In the genomic region with DNA sequence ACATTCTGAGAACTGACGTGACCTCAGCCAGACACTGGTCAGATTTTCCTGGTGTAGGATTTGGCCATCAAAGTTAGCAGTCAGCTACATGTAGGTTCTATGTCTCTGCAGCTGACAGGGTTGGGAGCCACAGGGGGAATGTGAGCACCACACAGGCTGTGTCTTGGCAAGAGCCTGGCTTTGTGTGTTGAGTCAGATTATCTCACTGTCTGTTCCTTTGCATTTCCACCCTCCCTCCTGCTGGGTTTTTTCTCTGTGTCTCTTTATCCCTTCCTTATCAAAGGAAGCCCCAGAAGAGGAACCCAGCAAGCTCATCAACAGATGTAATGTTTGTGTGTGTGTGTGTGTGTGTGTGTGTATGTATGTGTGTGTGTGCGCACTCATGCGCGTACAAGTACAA, we compare ENCODE assay signal across 21 mouse cellular contexts. TPM values are rescaled to one million over a fixed set of nuclear protein-coding genes. Genes with fewer than 3 reads are reported as not detected.
DNase-seq lines count a peak whose midpoint lies in the region; ATAC-seq and TF ChIP-seq lines count a peak whose summit lies in the region.
"Had no signal": no experiment of that assay in that cellular context is flagged by ENCODE, and none has a peak within 500 bp of the region (broad histone marks: within the 10 kb centered on the region; RNA-seq: fewer than 3 reads in every experiment).

No protein-coding gene starts in this region.

- H3K27me3 ChIP-seq in midbrain, embryonic 13.5 days: no peaks in the 10 kb centered on the region
- H3K27me3 ChIP-seq in midbrain, embryonic 10.5 days (ENCODE audit: low read depth, poor library complexity, severe bottlenecking): no peaks in the 10 kb centered on the region
- H3K27me3 ChIP-seq in forebrain, postnatal 0 days (ENCODE audit: insufficient read depth, low read length): no peaks in the 10 kb centered on the region
- H3K27me3 ChIP-seq: embryonic facial prominence, embryonic 15.5 days; liver, embryonic 13.5 days; neural tube, embryonic 15.5 days had no signal

- 69% methylated on average over 4 of the region's 4 CpGs for WGBS in midbrain, embryonic 13.5 days
- 87% methylated on average over 4 of the region's 4 CpGs for WGBS in midbrain, embryonic 10.5 days
- WGBS in forebrain, postnatal 0 days: 57% methylated on average over 4 of the region's 4 CpGs

- no peak overlapping the region for H3K4me2 ChIP-seq in midbrain, embryonic 13.5 days (replicated peaks)
- H3K4me2 ChIP-seq in forebrain, postnatal 0 days (ENCODE audit: low read depth): no peak overlapping the region
- H3K4me2 ChIP-seq: embryonic facial prominence, embryonic 15.5 days; liver, embryonic 13.5 days; neural tube, embryonic 15.5 days had no signal

- peaks cover 10% of the 10 kb centered on the region for H3K4me1 ChIP-seq in midbrain, embryonic 13.5 days (replicated peaks)
- H3K4me1 ChIP-seq in midbrain, embryonic 10.5 days: peaks cover 11% of the 10 kb centered on the region
- no peaks in the 10 kb centered on the region for H3K4me1 ChIP-seq in forebrain, postnatal 0 days (ENCODE audit: insufficient read depth)
- H3K4me1 ChIP-seq: embryonic facial prominence, embryonic 15.5 days; heart, embryonic 10.5 days; liver, embryonic 13.5 days had no signal

- no peak for TF ChIP-seq CTCF in forebrain, postnatal 0 days (IDR thresholded peaks at IDR 0.05; ENCODE audit: low read depth)

- DNase-seq in cerebellum, postnatal 10 days: peak; percentile 34 to 42
- DNase-seq in cerebellum, postnatal 36 days: no peak
- peak; percentile 25 for DNase-seq in heart, postnatal 4 days
- DNase-seq in heart, adult 8-10 months (ENCODE audit: low spot score): no peak
- no peak for DNase-seq in midbrain, embryonic 10.5 days (ENCODE audit: low spot score)
- peak; percentile 31 for DNase-seq in forebrain, postnatal 0 days
- no peak for DNase-seq in adipocyte (ENCODE audit: low spot score)
- DNase-seq: adrenal gland, postnatal 25 days; cerebellum, adult 9-10 months; embryo, embryonic 11 days; gastrocnemius, postnatal 10 days; layer of hippocampus, postnatal 36 days; liver, embryonic 13.5 days; lung, postnatal 14 days; right cerebral cortex, postnatal 4 days; thymus, postnatal 36 days had no signal

- no peaks in the 10 kb centered on the region for H3K9me3 ChIP-seq in midbrain, embryonic 13.5 days
- H3K9me3 ChIP-seq in midbrain, embryonic 10.5 days (replicated peaks): no peaks in the 10 kb centered on the region
- H3K9me3 ChIP-seq in forebrain, postnatal 0 days (ENCODE audit: low read length): no peaks in the 10 kb centered on the region
- H3K9me3 ChIP-seq: embryonic facial prominence, embryonic 15.5 days; heart, embryonic 10.5 days; liver, embryonic 13.5 days; neural tube, embryonic 15.5 days had no signal

- H3K4me3 ChIP-seq in midbrain, embryonic 13.5 days (replicated peaks): no peak overlapping the region
- no peak overlapping the region for H3K4me3 ChIP-seq in midbrain, embryonic 10.5 days
- no peak overlapping the region for H3K4me3 ChIP-seq in forebrain, postnatal 0 days (ENCODE audit: low read depth, low read length)
- H3K4me3 ChIP-seq: embryonic facial prominence, embryonic 15.5 days; heart, embryonic 10.5 days; liver, embryonic 13.5 days; myocyte; neural tube, embryonic 15.5 days had no signal

- H3K27ac ChIP-seq in midbrain, embryonic 13.5 days: no peak overlapping the region
- no peak overlapping the region for H3K27ac ChIP-seq in midbrain, embryonic 10.5 days (replicated peaks)
- H3K27ac ChIP-seq in forebrain, postnatal 0 days (ENCODE audit: low read depth, low read length): no peak overlapping the region
- H3K27ac ChIP-seq: embryonic facial prominence, embryonic 15.5 days; heart, embryonic 10.5 days; liver, embryonic 13.5 days; neural tube, embryonic 15.5 days had no signal

- ATAC-seq in midbrain, embryonic 13.5 days: peak; percentile 65
- peak; percentile 58 for ATAC-seq in forebrain, postnatal 0 days

- H3K9ac ChIP-seq in midbrain, embryonic 13.5 days (replicated peaks): no peak overlapping the region
- H3K9ac ChIP-seq in forebrain, postnatal 0 days: no peak overlapping the region
- H3K9ac ChIP-seq: embryonic facial prominence, embryonic 15.5 days; liver, embryonic 13.5 days; neural tube, embryonic 15.5 days had no signal

- no peaks in the 10 kb centered on the region for H3K36me3 ChIP-seq in midbrain, embryonic 13.5 days
- no peaks in the 10 kb centered on the region for H3K36me3 ChIP-seq in midbrain, embryonic 10.5 days
- H3K36me3 ChIP-seq in forebrain, postnatal 0 days (ENCODE audit: insufficient read depth): no peaks in the 10 kb centered on the region
- H3K36me3 ChIP-seq: embryonic facial prominence, embryonic 15.5 days; heart, embryonic 10.5 days; liver, embryonic 13.5 days; neural tube, embryonic 15.5 days had no signal

RNA-seq across cellular contexts. Expression of a gene that starts 43.2 kb away (rescaled TPM):
- 10 to 100 TPM; 16.4 to 19.9 TPM for total RNA-seq in heart, postnatal 4 days (2021)
- total RNA-seq in heart, adult 8-10 months (2022): 10 to 100 TPM; 12.6 to 15.3 (median 14.8) TPM
- polyA plus RNA-seq in midbrain, embryonic 13.5 days (2015; fragmentation: Nextera tagmentation; extraction: Ambion mirVana): 73.2 and 77.3 TPM in 2 replicates
- 80.1 and 82.0 TPM in 2 replicates for polyA plus RNA-seq in midbrain, embryonic 10.5 days (2016; fragmentation: Nextera tagmentation; extraction: Ambion mirVana)
- 42.0 and 49.9 TPM in 2 replicates for total RNA-seq in forebrain, postnatal 0 days (2014; rRNA removed)
- 60.6 and 63.2 TPM in 2 replicates for polyA plus RNA-seq in forebrain, postnatal 0 days (2015; fragmentation: Nextera tagmentation; extraction: Ambion mirVana)

RNA-seq across cellular contexts. Expression of a gene that starts 43.3 kb away (rescaled TPM):
- total RNA-seq in heart, postnatal 4 days (2021): 10 to 100 TPM; 43.4 to 46.3 TPM
- total RNA-seq in heart, adult 8-10 months (2022): 10 to 100 TPM; 28.0 to 31.5 (median 30.4) TPM
- polyA plus RNA-seq in midbrain, embryonic 13.5 days (2015; fragmentation: Nextera tagmentation; extraction: Ambion mirVana): 62.6 and 63.1 TPM in 2 replicates
- polyA plus RNA-seq in midbrain, embryonic 10.5 days (2016; fragmentation: Nextera tagmentation; extraction: Ambion mirVana): 97.8 and 114 TPM in 2 replicates
- total RNA-seq in forebrain, postnatal 0 days (2014; rRNA removed): 17.2 and 21.3 TPM in 2 replicates
- 51.8 and 56.9 TPM in 2 replicates for polyA plus RNA-seq in forebrain, postnatal 0 days (2015; fragmentation: Nextera tagmentation; extraction: Ambion mirVana)

Comparison
In these comparisons a context has a peak if more than half of its experiments do, and no peak if none do; other contexts are left out.
1. DNase-seq: peak in cerebellum, postnatal 10 days (2 of 2), heart, postnatal 4 days (single experiment) and forebrain, postnatal 0 days (single experiment); none in cerebellum, postnatal 36 days (0 of 2), heart, adult 8-10 months (single experiment), midbrain, embryonic 10.5 days (single experiment) and adipocyte (single experiment).